Mouse (Mus musculus): ENCODE data around the gene Clip2.

DNA sequence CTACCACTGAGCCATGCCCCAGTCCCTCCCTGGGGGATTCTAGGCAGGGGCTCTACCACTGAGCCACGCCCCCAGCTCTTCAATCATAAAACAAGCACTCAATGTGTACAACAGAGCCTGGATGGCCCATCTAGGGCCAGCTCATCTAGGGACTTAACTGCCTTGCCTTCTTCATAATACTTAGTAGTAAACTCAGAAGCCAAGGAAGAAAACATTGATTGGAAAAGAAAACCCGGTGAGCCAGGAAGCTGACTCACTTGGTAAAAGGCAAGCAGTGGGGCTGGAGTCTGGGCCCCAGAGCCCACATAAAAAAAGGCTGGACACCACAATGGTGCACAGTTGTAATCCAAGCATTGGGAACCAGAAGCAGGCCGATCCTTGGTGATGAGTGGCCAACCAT lies 51.6 kb downstream of the Clip2 start:
- TF ChIP-seq CTCF (IDR thresholded peaks at IDR 0.05; ENCODE audit: borderline replicate concordance, insufficient read depth, low read length) (no peak), POLR2A (IDR thresholded peaks at IDR 0.05; ENCODE audit: low read depth, low read length) (no peak)
